Comparison of ENCODE assay signal across 28 mouse cellular contexts in genomic region chr6:86019415-86020237, GRCm38 (mm10). TPM values are rescaled to one million over a fixed set of nuclear protein-coding genes. Genes with fewer than 3 reads are reported as not detected.
DNase-seq lines count a peak whose midpoint lies in the region; ATAC-seq and TF ChIP-seq lines count a peak whose summit lies in the region.
"Had no signal": no experiment of that assay in that cellular context is flagged by ENCODE, and none has a peak within 500 bp of the region (broad histone marks: within the 10 kb centered on the region; RNA-seq: fewer than 3 reads in every experiment).

No protein-coding gene starts in this region.

- no peak for DNase-seq in heart, embryonic 10.5 days (ENCODE audit: low spot score)
- no peak for DNase-seq in heart, adult 2 months
- DNase-seq in kidney, adult 9 months: no peak
- peak; percentile 33 for DNase-seq in lung, postnatal 0 days (ENCODE audit: low spot score)
- DNase-seq in lung, postnatal 25 days (ENCODE audit: low spot score): no peak
- no peak for DNase-seq in spleen, postnatal 10 days (ENCODE audit: low spot score in 2 of 2)
- DNase-seq: adrenal gland, postnatal 36 days; cerebellum, adult 9-10 months; gastrocnemius, postnatal 10 days; liver, embryonic 13.5 days; lung, embryonic 14.5 days had no signal

- TF ChIP-seq POLR2A in heart, adult 2 months (IDR thresholded peaks at IDR 0.05; ENCODE audit: insufficient read depth, low read depth, low read length): no peak

- TF ChIP-seq CTCF in heart, adult 2 months (IDR thresholded peaks at IDR 0.05): no peak
- no peak for TF ChIP-seq CTCF in lung, postnatal 0 days (IDR thresholded peaks at IDR 0.05)

- ATAC-seq in kidney, embryonic 14.5 days (ENCODE audit: low FRiP score, low TSS enrichment): 0 out of 2 replicates have a peak, but pooled peaks have one; percentile 35
- 0 out of 2 replicates have a peak, but pooled peaks have one; percentile 18 for ATAC-seq in lung, postnatal 0 days
- ATAC-seq: forebrain, embryonic 16.5 days; intestine, postnatal 0 days; Patski had no signal

- H3K9me3 ChIP-seq in heart, embryonic 10.5 days: no peaks in the 10 kb centered on the region
- no peaks in the 10 kb centered on the region for H3K9me3 ChIP-seq in kidney, embryonic 14.5 days (ENCODE audit: control insufficient read depth, low read length)
- H3K9me3 ChIP-seq in lung, postnatal 0 days (ENCODE audit: low read length): no peaks in the 10 kb centered on the region
- H3K9me3 ChIP-seq: embryonic facial prominence, embryonic 15.5 days; G1E; heart, embryonic 15.5 days; hindbrain, embryonic 12.5 days; limb, embryonic 13.5 days; liver, embryonic 13.5 days; midbrain, embryonic 12.5 days had no signal

- H3K4me1 ChIP-seq in heart, embryonic 10.5 days: 0 out of 2 replicates have a peak, but pooled peaks cover 13% of the 10 kb centered on the region
- H3K4me1 ChIP-seq in heart, adult 2 months (ENCODE audit: control insufficient read depth, insufficient read depth, low read length): no peaks in the 10 kb centered on the region
- no peaks in the 10 kb centered on the region for H3K4me1 ChIP-seq in kidney, embryonic 14.5 days (ENCODE audit: control insufficient read depth, insufficient read depth, low read length)
- no peaks in the 10 kb centered on the region for H3K4me1 ChIP-seq in lung, postnatal 0 days (ENCODE audit: insufficient read depth, low read depth, low read length)
- H3K4me1 ChIP-seq: embryonic facial prominence, embryonic 15.5 days; heart, embryonic 15.5 days; hindbrain, embryonic 12.5 days; limb, embryonic 13.5 days; midbrain, embryonic 12.5 days had no signal

- no peaks in the 10 kb centered on the region for H3K27me3 ChIP-seq in heart, embryonic 10.5 days (ENCODE audit: insufficient read depth, poor library complexity, severe bottlenecking)
- no peaks in the 10 kb centered on the region for H3K27me3 ChIP-seq in heart, adult 2 months (ENCODE audit: control insufficient read depth, insufficient read depth, low read length)
- H3K27me3 ChIP-seq in kidney, embryonic 14.5 days (ENCODE audit: control insufficient read depth, insufficient read depth, low read length): no peaks in the 10 kb centered on the region
- no peaks in the 10 kb centered on the region for H3K27me3 ChIP-seq in lung, postnatal 0 days (replicated peaks; ENCODE audit: insufficient read depth, low read length)
- H3K27me3 ChIP-seq: embryonic facial prominence, embryonic 15.5 days; hindbrain, embryonic 12.5 days; limb, embryonic 13.5 days; Patski had no signal

- intact Hi-C loops in heart, adult 2 months (cut with DNase I): loop anchor here (2.0 to 5.0 kb wide), 2 partner anchors 65 to 343 kb away; no protein-coding TSS in a partner anchor

- H3K4me2 ChIP-seq in kidney, embryonic 14.5 days (replicated peaks; ENCODE audit: low read depth, low read length): no peak overlapping the region
- H3K4me2 ChIP-seq in lung, postnatal 0 days (replicated peaks; ENCODE audit: low read depth, low read length): no peak overlapping the region
- H3K4me2 ChIP-seq: embryonic facial prominence, embryonic 15.5 days; heart, embryonic 15.5 days; hindbrain, embryonic 12.5 days; limb, embryonic 13.5 days; liver, embryonic 13.5 days; lung, embryonic 14.5 days; midbrain, embryonic 12.5 days had no signal

- H3K4me3 ChIP-seq in heart, embryonic 10.5 days: no peak overlapping the region
- no peak overlapping the region for H3K4me3 ChIP-seq in heart, adult 2 months
- H3K4me3 ChIP-seq in kidney, embryonic 14.5 days (ENCODE audit: low read length): no peak overlapping the region
- H3K4me3 ChIP-seq in lung, postnatal 0 days (ENCODE audit: low read depth, low read length): no peak overlapping the region
- H3K4me3 ChIP-seq: embryonic facial prominence, embryonic 15.5 days; heart, embryonic 15.5 days; hindbrain, embryonic 12.5 days; limb, embryonic 13.5 days; liver, embryonic 13.5 days; midbrain, embryonic 12.5 days had no signal

- no peak overlapping the region for H3K9ac ChIP-seq in heart, adult 2 months (ENCODE audit: low read depth, low read length)
- H3K9ac ChIP-seq in kidney, embryonic 14.5 days (ENCODE audit: low read depth, low read length): no peak overlapping the region
- H3K9ac ChIP-seq in lung, postnatal 0 days (replicated peaks; ENCODE audit: low read depth): no peak overlapping the region
- H3K9ac ChIP-seq: embryonic facial prominence, embryonic 15.5 days; heart, embryonic 15.5 days; hindbrain, embryonic 12.5 days; limb, embryonic 13.5 days; liver, embryonic 13.5 days; lung, embryonic 14.5 days; midbrain, embryonic 12.5 days had no signal

- H3K79me2 ChIP-seq in heart, adult 2 months (replicated peaks; ENCODE audit: control insufficient read depth, insufficient read depth, low read length): no peaks in the 10 kb centered on the region

- no peak for TF ChIP-seq EP300 in heart, adult 2 months (IDR thresholded peaks at IDR 0.05; ENCODE audit: insufficient read depth, low read depth, low read length)
- TF ChIP-seq EP300 in lung, postnatal 0 days (IDR thresholded peaks at IDR 0.05): no peak

- no peaks in the 10 kb centered on the region for H3K36me3 ChIP-seq in heart, embryonic 10.5 days
- H3K36me3 ChIP-seq in heart, adult 2 months (ENCODE audit: control insufficient read depth, insufficient read depth, low read length): no peaks in the 10 kb centered on the region
- no peaks in the 10 kb centered on the region for H3K36me3 ChIP-seq in kidney, embryonic 14.5 days (ENCODE audit: control insufficient read depth, insufficient read depth, low read length)
- H3K36me3 ChIP-seq in lung, postnatal 0 days (ENCODE audit: insufficient read depth, low read length): no peaks in the 10 kb centered on the region
- H3K36me3 ChIP-seq: embryonic facial prominence, embryonic 15.5 days; G1E; heart, embryonic 15.5 days; hindbrain, embryonic 12.5 days; limb, embryonic 13.5 days; liver, embryonic 13.5 days; midbrain, embryonic 12.5 days had no signal

- H3K27ac ChIP-seq in heart, embryonic 10.5 days: 0 out of 2 replicates have a peak overlapping the region, but pooled peaks have one; percentile 18
- no peak overlapping the region for H3K27ac ChIP-seq in heart, adult 2 months
- no peak overlapping the region for H3K27ac ChIP-seq in kidney, embryonic 14.5 days (ENCODE audit: low read depth, low read length)
- H3K27ac ChIP-seq in lung, postnatal 0 days (ENCODE audit: low read length): no peak overlapping the region
- H3K27ac ChIP-seq: embryonic facial prominence, embryonic 15.5 days; heart, embryonic 15.5 days; hindbrain, embryonic 12.5 days; limb, embryonic 13.5 days; liver, embryonic 13.5 days; midbrain, embryonic 12.5 days had no signal

- 54% methylated on average over 4 of the region's 4 CpGs for WGBS in heart, embryonic 10.5 days
- WGBS in heart, adult 2 months: 47% methylated on average over 4 of the region's 4 CpGs
- WGBS in kidney, embryonic 14.5 days: 25% methylated on average over 4 of the region's 4 CpGs
- WGBS in lung, postnatal 0 days: 28% methylated on average over 4 of the region's 4 CpGs

RNA-seq across cellular contexts. Expression of gene Figla, which starts 3.7 kb away (rescaled TPM):
- not detected in 2 replicates for polyA plus RNA-seq in heart, embryonic 10.5 days (2016; fragmentation: Nextera tagmentation; extraction: Ambion mirVana)
- not detected for total RNA-seq in heart, adult 2 months (2021)
- not detected in 2 replicates for polyA plus RNA-seq in heart, adult 2 months (2012; rRNA removed)
- not detected in 2 replicates for polyA plus RNA-seq in kidney, embryonic 14.5 days (2014; fragmentation: Nextera tagmentation; extraction: Ambion mirVana)
- not detected in 2 replicates for polyA plus RNA-seq in lung, postnatal 0 days (2015; fragmentation: Nextera tagmentation; extraction: Ambion mirVana)
- total RNA-seq: adrenal gland, adult 18-20 months; adrenal gland, postnatal 36 days; CH12.LX; G1E; gastrocnemius, postnatal 10 days; left cerebral cortex, postnatal 25 days; megakaryocyte, adult 5-6 weeks; neutrophil, adult 5-6 weeks had no signal
- polyA plus RNA-seq: embryonic facial prominence, embryonic 15.5 days; forebrain, embryonic 16.5 days; G1E; heart, embryonic 15.5 days; hindbrain, embryonic 12.5 days; intestine, postnatal 0 days; limb, embryonic 13.5 days; liver, embryonic 13.5 days; lung, embryonic 14.5 days; midbrain, embryonic 12.5 days; Patski; stomach, embryonic 16.5 days; thymus, postnatal 0 days had no signal

RNA-seq across cellular contexts. Expression of gene Add2, which starts 8.9 kb away (rescaled TPM):
- 12.1 and 16.0 TPM in 2 replicates for polyA plus RNA-seq in heart, embryonic 10.5 days (2016; fragmentation: Nextera tagmentation; extraction: Ambion mirVana)
- under 1 TPM; 0.16 to 0.39 TPM for total RNA-seq in heart, adult 2 months (2021)
- polyA plus RNA-seq in heart, adult 2 months (2012; rRNA removed): 0.25 and 0.47 TPM in 2 replicates
- polyA plus RNA-seq in kidney, embryonic 14.5 days (2014; fragmentation: Nextera tagmentation; extraction: Ambion mirVana): 1.9 and 2.6 TPM in 2 replicates
- polyA plus RNA-seq in lung, postnatal 0 days (2015; fragmentation: Nextera tagmentation; extraction: Ambion mirVana): 0.40 and 0.84 TPM in 2 replicates
- total RNA-seq: CH12.LX; neutrophil, adult 5-6 weeks had no signal

RNA-seq across cellular contexts. Expression of gene Dusp11, which starts 58.2 kb away (rescaled TPM):
- 38.0 and 39.9 TPM in 2 replicates for polyA plus RNA-seq in heart, embryonic 10.5 days (2016; fragmentation: Nextera tagmentation; extraction: Ambion mirVana)
- 10 to 100 TPM; 38.0 to 41.8 TPM for total RNA-seq in heart, adult 2 months (2021)
- 26.0 and 52.4 TPM in 2 replicates for polyA plus RNA-seq in heart, adult 2 months (2012; rRNA removed)
- 36.0 and 62.8 TPM in 2 replicates for polyA plus RNA-seq in kidney, embryonic 14.5 days (2014; fragmentation: Nextera tagmentation; extraction: Ambion mirVana)
- 32.0 and 44.3 TPM in 2 replicates for polyA plus RNA-seq in lung, postnatal 0 days (2015; fragmentation: Nextera tagmentation; extraction: Ambion mirVana)
